Mouse (Mus musculus): Measurements from ENCODE around the gene Cldn10. TPM values are rescaled to one million over a fixed set of nuclear protein-coding genes. Genes with fewer than 3 reads are reported as not detected.
A peak's percentile ranks its signal among the peaks of the same experiment; 100 is the strongest.
"Not testable (repeated sequence)": the region's sequence is repeated elsewhere in the genome, so short reads cannot be mapped to it uniquely, and the experiment has no call there.

The Cldn10 gene
- total RNA-seq (2021) = not detected
- long read RNA-seq, experiment 1 = 0 reads
- long read RNA-seq, experiment 2 = 0 reads

DNA sequence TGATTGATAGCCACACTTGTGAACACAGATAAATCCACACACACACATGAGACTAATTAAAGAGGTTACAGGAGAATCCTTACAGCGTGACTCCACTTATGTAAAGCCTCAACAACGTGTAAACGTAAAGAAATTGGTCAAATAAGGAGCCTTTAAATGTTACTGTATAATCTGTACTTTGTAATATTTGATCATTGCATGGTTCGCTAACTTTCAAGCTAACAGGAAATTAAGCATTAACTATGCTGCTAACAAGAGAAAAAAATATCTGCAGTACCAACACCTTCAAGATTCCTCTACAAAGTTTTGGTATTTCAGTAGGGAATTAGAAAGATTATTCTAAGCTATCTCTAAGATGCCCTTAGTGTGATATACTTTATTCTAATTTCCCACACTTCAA, at the start of gene Cldn10:
Gene Cldn10, plus strand, starts transcription at position 288 of the 400 bp plus-strand sequence.
- DNase-seq = no peak

DNA sequence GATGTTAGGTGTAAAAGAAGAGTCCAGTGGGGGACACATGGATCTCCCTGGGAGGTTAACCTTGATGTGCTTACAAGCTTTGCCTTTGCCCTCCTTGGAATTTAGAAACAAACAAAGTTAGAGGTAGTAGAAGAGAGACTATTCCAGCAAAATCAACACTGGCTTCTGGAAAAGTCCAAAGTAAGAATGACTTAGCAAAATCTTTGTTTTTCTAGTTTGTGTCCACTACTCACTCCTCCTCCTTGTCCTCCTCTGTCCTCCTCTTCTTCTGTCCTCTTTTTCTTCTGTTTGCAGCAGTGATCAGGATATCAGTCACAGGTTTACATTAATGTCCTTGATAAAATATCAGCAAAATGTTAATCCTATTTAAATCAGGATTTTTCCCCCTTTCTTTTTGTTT, 45.9 kb upstream of the Cldn10 start:
- no peak for DNase-seq

- no peak for DNase-seq
Observed at GRCm38 (mm10) chr14:118742862-118743261, 44.8 kb upstream of the Cldn10 start.

GRCm38 (mm10) chr14:118749068-118749467, 38.6 kb upstream of the Cldn10 start:
- no peak for DNase-seq

DNA sequence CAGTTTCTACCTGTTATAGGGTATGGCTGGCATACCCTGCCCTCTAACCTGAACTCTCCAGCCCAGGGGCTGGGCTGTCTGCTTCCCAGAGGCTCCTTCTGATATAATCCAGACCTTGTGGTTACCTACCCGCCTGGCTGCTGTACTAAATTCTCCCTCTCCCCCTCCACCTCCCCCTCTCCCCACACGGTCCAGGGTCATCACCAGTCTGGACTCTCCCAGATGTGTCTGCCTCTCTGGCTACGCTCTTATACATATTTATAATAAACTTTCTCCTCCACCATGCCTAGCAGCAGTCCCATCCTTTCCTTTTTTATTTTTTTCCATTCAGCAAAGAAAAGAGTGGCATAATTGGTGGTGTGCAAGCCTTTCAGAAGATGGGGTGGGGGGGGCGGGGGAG, 38.0 kb upstream of the Cldn10 start:
- no peak for DNase-seq

GRCm38 (mm10) chr14:118750505-118751192, 37.1 kb upstream of the Cldn10 start:
- DNase-seq = no peak

DNA sequence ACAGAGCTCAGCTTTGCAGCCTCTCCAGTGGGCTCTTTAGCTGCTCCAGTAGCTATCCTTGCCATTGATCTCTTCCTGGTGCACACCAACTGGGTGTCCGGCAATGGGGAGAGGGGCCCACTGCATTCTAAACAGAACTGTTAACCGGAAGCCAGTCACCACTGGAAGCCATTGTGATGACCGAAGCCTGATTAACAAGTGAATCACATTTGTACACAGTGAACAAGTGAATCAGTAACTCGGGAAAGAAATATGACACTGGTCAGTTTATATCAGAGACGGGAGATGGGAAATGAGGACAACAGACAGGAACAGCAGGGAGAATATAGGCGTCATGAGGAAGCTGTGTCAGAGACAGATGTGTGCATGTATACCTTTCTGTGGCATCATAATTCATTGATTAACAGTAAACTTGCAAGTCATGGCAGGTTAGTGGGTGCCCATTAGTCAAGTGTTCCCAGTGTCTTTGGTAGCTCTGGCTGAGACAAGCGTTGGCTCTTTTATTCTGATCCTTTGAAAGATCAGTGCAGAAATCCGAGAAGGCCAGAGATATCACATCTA, 36.4 kb upstream of the Cldn10 start:
- DNase-seq = no peak

- DNase-seq = no peak
Observed at GRCm38 (mm10) chr14:118756015-118756414, 31.7 kb upstream of the Cldn10 start.

DNA sequence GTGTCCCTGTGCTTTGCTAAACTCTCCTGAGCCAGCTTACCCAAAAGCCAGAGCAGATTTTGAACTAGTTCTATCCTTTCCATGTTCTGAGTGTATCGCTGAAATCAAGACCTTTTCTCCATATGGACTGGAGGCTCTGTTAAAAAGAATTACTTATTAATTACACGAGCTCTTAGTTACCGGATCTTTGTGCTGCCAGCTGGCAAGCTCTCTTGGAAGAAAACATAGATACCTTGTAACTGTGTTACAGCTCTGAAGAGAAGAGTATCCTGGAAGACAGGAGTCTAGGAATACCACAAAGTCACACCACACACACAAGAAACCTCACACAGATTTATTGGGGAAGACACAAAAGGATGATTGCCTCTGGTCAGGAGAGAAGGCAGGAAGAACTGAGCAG, 31.1 kb upstream of the Cldn10 start:
- no peak for DNase-seq

DNA sequence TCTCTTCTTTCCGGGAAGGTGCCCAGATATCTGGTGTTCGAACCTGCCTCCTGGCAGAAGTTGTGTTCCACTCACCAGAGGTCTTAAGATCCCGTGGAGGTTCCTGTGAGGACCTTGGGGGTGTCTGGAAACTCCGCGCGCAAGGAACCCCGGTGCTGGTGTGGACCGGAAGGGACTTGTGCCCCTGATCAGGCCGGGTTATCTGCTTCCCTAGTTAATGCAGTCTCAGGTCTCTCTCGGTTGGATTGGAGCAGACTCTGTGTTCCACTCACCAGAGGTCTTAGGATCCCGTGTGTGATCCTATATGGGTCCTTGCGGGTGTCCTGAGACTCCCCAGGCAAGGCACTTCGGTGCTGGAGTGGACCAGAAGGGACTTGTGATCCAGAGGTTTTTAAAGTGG, 24.3 kb upstream of the Cldn10 start:
- not testable (repeated sequence) for DNase-seq

DNA sequence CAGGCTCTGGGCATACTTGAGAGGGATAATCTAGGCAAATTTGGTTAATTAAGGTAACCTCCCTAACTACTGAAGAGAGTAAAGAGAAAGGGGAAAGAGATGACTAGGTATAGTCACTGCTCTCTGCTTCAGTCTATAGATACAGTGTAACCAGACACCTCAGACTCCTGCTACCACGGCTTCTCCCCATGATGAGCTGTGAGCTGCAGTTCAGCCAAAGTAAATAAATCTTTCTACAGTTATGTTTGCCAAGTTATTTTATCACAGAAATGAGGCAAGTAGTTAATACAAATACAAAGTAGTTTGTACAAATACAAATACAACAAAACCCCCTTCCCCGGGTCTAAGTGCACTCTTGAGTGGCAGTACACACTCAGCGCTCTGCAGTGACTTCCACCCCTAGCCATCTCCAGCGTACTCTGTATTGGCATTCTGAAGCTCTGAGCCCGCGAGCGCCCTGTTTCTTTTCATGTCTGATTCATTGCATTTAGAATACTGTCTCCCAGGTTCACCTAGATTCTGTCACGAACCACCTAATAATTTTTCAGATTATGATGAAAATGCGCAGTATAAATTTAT, 23.7 kb upstream of the Cldn10 start:
- no peak for DNase-seq

- no peak for DNase-seq
Observed at GRCm38 (mm10) chr14:118765306-118765705, 22.4 kb upstream of the Cldn10 start.

GRCm38 (mm10) chr14:118765951-118766350, 21.8 kb upstream of the Cldn10 start:
- no peak for DNase-seq

DNA sequence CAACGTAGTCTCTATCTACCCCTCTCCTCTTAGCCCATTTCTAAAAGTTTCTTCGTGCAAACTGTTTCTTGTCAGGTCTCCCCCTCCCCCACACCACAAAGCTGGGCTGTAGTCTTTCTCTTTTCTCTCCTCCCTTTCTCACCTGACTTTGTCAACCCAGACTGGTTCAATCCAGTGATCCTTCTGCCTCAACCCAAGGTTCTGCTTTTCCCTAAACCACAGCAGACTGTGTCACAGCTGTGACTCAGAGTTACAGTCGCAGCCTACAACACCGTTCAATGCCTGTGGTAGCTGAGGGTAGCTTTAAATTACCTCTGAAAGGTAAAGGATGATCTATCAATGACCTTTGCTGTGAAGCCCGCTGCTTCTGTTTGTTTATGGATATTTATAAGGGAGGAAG, 21.3 kb upstream of the Cldn10 start:
- DNase-seq = no peak

- peak; percentile 68 for DNase-seq
Observed at GRCm38 (mm10) chr14:118767673-118768353, 19.9 kb upstream of the Cldn10 start.

- no peak for DNase-seq
Observed at GRCm38 (mm10) chr14:118768354-118768713, 19.4 kb upstream of the Cldn10 start.

DNA sequence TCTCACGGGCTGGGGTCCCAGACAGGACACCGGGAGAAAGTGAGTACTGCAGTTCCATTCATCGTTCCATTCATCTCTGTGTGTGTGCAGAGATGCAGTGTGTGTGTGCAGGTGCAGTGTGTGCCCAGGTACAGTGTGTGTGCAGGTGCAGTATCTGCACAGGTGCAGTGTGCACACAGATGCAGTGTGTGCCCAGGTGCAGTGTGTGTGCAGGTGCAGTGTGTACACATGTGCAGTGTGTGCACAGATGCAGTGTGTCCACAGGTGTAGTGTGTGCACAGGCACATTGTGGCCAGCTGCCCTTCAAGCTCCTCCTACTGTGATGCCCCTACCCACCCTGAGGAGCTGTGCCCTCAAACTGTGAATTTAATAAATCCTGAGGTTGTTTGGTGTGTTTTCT, 14.0 kb upstream of the Cldn10 start:
- no peak for DNase-seq

DNA sequence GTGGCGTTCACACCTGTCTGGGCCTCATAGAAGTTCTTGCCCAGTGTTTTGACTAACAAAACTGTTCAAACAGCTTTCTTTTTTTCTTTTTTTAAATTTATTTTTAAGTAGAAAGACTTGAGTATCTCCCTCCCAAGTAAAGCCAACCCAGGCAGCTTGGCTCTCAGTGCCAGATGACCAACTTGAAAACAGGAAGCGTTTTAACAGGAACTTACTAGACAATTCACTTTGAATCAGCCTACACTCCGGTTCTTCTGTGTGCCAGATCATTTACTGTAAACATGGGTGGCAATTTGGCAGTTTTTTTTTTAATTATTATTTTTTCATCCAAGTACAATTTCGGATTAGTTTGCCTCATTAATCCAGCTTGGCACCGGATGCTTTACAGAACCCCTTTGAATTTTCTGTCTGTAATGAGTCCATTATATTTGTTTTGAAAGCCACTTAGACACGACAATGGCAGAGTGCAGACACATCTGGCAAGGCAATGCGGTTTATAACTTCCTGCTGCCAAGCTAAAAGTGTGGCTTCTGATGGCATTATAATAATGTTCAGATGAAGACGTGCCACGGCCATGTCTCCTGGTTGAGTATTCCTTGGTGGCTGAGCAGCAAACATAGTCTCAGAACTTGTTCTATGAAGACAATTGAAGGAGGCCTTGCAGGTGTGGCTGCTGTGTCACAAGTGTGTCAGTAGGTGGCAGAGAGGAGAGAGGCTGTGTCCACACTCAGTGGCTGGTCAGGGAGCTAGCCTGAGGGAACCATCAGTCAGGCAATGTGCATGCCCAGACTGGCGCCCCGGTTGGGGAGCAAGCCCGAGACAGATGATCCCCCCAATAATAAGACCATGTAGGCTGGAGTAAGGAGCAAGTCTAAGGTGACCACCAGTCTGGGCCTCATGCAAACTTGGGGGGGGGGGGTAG, 12.9 kb upstream of the Cldn10 start:
- DNase-seq = peak; percentile 4

GRCm38 (mm10) chr14:118775554-118775953, 12.2 kb upstream of the Cldn10 start:
- DNase-seq = peak; percentile 3

- DNase-seq = peak; percentile 2
Observed at GRCm38 (mm10) chr14:118776372-118776771, 11.3 kb upstream of the Cldn10 start.

- DNase-seq = peak; percentile 2
Observed at GRCm38 (mm10) chr14:118777478-118777877, 10.2 kb upstream of the Cldn10 start.

GRCm38 (mm10) chr14:118781601-118782000, 6.1 kb upstream of the Cldn10 start:
- DNase-seq = no peak

Data from gastrocnemius, postnatal 25 days (tissue).